Mouse (Mus musculus) spleen, postnatal 14 days (tissue): Measurements from ENCODE around the gene Pdcl2.
A peak's percentile ranks its signal among the peaks of the same experiment; 100 is the strongest.

Experiments used
- DNase-seq, 2 experiments: peaks; one replicate each; pipeline ENCODE4 v3.0.0; 2021 to 2022; ENCODE audit warnings: low spot score in 2 of 2

Pdcl2 gene

DNA sequence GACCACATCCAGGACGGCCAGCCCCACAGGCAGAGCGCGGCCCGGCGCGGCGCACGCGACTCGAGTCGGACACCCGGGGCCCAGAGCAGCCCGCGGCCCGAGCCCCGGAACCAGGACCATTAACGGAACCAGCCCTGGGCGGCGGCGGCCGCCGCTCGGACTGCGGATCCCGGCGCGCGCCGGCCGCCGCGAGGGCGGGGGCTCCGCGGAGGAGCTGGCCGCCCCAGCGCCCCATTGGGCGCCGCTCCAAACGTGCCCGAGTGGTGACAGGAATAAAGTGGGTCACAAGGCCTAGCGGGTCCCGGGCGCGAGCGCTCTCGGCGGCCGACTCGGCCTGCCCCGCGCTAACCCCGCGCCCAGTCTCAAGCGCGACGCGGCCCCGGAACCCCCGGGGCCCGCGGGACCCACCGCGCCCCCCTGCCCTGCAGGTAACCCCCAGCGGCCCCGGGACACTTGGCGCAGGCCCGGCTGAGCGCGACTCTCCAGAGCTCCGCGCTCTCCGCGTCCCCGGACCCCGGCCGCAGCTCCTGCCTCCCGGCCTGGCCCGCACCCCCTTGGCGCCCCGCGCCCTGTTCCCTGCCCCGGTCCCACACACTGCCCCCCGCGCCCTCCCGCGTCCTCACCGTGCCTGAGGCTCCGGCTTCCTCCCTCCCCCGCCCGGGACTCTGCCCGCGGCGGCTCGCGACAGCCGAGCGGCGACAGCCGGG, 27.1 kb downstream of the Pdcl2 start:
- peak; percentile 30 to 36 for DNase-seq

DNA sequence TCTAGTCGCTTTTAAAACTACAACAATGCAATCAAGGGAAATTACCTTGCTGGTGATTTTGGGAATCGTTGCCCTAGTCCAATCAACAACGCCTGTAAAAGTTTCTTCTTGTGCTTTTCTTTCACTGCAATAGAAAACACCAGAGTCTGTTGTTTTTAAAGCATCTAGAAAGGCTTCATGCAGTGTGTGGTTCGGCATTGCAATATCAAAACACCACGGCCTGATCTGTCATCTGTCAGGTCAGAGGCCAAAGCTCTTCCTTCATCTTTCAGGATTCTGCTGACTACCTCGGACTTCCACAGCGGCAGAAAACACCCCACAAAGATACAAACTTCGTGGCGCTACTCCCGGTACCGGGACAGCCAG, 27.6 kb downstream of the Pdcl2 start:
- DNase-seq: no peak

DNA sequence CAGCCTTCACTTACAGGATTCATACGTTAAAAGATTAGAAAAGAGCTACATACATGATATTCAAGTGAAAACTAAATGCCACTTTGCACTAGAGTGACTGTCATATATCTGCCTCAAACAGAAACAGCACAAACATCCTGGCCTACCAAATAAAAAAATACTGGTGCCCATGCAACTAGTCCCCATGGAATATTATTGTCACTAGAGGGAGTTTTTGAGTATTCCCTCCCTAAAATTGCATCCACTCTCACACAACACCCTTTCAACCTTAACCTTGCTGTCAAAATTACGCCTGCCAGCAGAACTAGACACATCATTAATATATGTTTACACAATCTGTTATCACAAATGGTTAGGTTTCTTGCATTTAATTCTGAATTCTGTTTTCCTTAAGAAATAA, 28.9 kb downstream of the Pdcl2 start:
- DNase-seq: no peak

DNA sequence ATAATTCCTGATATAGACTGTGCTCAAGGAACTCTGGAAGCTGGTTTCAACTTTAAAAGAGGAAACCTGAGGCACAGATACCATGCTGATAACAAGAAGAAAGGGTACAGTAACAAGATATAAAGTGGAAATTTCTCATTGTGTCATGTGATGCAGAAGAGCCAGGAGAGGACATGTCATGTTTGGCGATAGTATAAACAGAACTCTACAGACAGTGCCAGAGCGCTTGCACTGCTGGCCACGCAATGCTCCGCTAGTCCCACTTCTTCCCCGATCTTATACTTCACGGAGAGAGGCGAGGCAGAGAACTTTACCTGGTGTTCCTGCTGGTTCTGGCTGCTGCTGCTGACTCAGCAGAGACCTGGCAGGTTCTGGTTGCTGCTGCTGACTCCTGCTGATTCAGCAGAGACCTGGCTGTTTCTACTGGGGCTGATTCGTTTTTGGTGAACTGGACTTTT, 41.7 kb downstream of the Pdcl2 start:
- no peak for DNase-seq

DNA sequence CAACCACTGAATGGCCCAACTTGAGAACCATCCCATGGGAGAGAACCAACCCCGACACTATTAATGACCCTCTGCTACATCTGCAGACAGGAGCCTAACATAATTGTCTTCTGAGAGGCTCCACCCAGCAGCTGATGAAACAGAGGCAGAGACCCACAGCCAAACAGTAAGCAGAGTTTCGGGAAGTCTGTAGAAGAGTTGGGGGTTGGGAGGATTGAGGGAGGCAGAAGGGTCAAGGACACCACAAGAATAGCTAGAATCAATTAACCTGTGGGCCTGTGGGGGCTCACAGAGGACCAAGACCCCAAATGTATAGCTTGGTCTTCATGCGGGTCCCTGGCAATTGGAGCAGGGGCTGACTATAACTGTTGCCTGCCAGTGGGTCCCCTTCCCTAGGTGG, 42.7 kb downstream of the Pdcl2 start:
- no peak for DNase-seq

DNA sequence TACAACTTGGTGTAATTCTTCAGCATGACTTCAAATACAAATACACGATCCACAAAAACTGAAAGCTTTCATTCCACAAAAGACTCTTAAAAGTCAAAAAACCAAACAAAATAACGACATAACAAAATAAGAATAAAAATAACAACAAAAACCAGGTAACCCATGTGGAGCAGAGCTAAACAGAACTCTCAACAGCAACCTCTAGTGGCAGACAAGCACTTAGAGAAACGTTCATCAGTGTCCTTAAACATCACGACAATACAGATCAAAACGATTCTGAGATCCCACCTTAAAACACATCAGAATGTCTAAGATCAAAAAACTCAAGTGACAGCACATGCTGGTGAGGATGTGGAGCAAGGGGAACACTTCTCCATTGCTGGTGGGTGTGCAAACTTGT, 43.9 kb downstream of the Pdcl2 start:
- no peak for DNase-seq

DNA sequence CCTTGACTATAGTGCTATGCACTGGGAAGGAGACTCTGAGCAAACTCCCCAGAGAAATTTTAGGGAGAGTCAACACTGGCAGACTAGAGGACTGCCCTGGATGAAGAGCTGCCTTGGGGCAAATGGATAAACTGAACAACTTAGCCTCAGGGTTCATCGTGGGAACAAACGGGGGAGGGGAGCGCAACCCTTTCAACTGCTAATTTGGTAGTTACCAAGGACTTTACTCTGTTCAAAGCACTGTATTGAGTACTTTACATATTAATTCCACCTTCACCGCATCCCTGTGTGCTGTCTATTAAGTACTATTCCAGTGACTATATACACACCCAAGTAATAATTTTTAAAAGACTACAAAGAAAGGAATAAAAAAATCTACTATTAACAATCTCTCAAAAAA, 45.3 kb downstream of the Pdcl2 start:
- DNase-seq: no peak

DNA sequence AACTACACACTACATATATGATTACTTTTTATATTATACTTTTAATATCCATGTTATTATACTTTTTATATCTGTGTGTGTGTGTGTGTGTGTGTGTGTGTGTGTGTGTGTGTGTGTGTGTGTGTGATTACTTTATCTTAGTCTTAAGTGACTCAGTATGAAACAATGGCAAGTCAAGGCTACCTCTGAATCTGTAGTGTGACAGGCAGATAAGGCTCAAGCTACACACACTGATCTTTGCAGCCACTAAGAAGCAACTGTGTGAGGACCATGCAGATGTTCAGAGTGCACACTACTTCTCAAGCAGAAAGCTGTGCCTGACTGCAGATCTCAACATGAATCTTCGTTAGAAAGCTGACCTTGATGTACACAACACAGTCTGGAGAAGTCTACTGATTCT, 47.1 kb downstream of the Pdcl2 start:
- DNase-seq: no peak

DNA sequence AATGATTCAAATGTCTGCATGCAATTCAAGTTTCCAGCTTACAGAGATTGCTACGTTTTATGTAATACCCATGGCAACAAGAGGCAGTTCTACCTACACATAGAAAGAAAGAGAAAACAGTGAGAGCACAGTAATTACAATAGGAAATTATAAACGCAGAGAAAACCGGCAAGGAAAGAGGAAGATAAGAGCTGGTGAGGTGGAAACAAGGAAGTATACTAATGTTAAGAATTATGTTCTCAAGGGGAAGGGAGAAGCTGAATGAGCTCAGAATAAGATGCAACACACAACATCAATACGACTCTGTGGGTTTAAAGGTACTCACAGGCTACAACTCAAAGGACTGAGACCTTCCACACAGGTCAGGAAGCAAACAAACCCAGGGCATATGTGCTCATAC, 56.0 kb downstream of the Pdcl2 start:
- DNase-seq: no peak
